Mouse (Mus musculus) leukemia stem cell, adult 10-12 weeks (primary cell): Measurements from ENCODE around the gene Cd83. TPM values are rescaled to one million over a fixed set of nuclear protein-coding genes. Genes with fewer than 3 reads are reported as not detected.

ENCODE experiments used
- polyA plus RNA-seq: library from polyadenylated mRNA; stranded (reverse); fragments of >175 nt; gene quantifications from 2 replicates; pipeline ENCODE4 v1.2.3, GENCODE M21; 2012; ENCODE audit warnings: low replicate concordance

Gene Cd83
- 16.9 and 22.9 TPM in 2 replicates for polyA plus RNA-seq

GRCm38 (mm10) chr13:43784725-43785711 is at the start of gene Cd83:
TSS of gene Cd83 (plus strand) at chr13:43784775.

Other genes with a start within 250 kb of the Cd83 start
- gene Mcur1, start 224.6 kb upstream of the Cd83 start, polyA plus RNA-seq, result 11.1 and 11.7 TPM in 2 replicates
- gene Rnf182, start 169.1 kb upstream of the Cd83 start, polyA plus RNA-seq, result 0.05 TPM in 1 of 2 replicates, not detected in the other